Mouse (Mus musculus): Measurements from ENCODE around the gene Ppargc1a. TPM values are rescaled to one million over a fixed set of nuclear protein-coding genes. Genes with fewer than 3 reads are reported as not detected.

The Ppargc1a gene
- polyA plus RNA-seq, 1 experiment: 2.1 TPM

- TF ChIP-seq MYOD1 (IDR thresholded peaks at IDR 0.05; ENCODE audit: control insufficient read depth in 1 of 3, insufficient read length in 2 of 3, low read depth in 2 of 3): no peak
- Histone ChIP-seq H3ac (ENCODE audit: control insufficient read depth, insufficient read length) (no peak overlapping the region), H3K4me3 (no peak overlapping the region), H3K79me2 (ENCODE audit: control insufficient read depth, insufficient read depth) (no peaks in the 10 kb centered on the region), H3K27me3 (ENCODE audit: control insufficient read depth, insufficient read depth, insufficient read length) (no peaks in the 10 kb centered on the region), H3K36me3 (ENCODE audit: control insufficient read depth, insufficient read depth) (no peaks in the 10 kb centered on the region), H3K4me2 (ENCODE audit: low read depth) (no peak overlapping the region)
Measured at GRCm38 (mm10) chr5:51563574-51563973, 4.0 kb downstream of the Ppargc1a start.

DNA sequence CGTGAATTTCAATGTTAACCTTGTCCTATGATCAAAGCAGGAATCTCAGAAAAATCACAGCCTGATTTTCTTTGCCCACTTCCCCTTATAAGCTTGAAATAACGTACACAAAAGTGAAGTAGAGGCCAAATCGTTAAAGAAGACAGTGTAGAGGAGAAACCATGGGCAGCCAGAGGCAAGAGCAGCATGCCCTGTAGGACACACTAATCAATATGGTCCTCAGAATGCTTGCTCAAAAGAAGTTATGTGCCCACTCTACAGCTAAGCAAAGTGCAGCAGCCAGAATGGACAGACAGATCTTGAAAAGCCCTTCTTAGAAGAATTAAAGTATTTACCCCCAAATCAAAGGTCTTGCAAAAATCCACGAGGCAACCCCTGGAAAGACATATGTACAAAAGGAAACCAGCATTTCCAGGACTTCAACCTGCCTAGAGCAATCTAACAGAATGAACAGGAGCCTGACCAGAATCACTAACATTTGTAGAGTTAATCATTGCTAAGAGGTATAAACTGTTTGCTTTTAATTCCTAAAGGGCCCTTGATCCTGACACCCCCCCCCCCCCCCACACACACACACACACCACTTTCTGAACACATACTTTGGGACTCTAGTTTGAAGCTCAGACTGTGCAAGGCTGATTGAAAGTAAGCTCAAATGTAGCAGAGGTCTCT is 9.8 kb downstream of the Ppargc1a start:
- no peaks in the 10 kb centered on the region for H3K79me2 ChIP-seq (ENCODE audit: control insufficient read depth, insufficient read depth)
- no peak for TF ChIP-seq REST (IDR thresholded peaks at IDR 0.05; ENCODE audit: insufficient read depth, insufficient read length)
- no peak overlapping the region for H3K4me3 ChIP-seq
- no peaks in the 10 kb centered on the region for H3K36me3 ChIP-seq (ENCODE audit: control insufficient read depth, insufficient read depth)
- no peaks in the 10 kb centered on the region for H3K27me3 ChIP-seq (ENCODE audit: control insufficient read depth, insufficient read depth, insufficient read length)
- no peak overlapping the region for H3K4me2 ChIP-seq (ENCODE audit: low read depth)
- no peak overlapping the region for H3ac ChIP-seq (ENCODE audit: control insufficient read depth, insufficient read length)

DNA sequence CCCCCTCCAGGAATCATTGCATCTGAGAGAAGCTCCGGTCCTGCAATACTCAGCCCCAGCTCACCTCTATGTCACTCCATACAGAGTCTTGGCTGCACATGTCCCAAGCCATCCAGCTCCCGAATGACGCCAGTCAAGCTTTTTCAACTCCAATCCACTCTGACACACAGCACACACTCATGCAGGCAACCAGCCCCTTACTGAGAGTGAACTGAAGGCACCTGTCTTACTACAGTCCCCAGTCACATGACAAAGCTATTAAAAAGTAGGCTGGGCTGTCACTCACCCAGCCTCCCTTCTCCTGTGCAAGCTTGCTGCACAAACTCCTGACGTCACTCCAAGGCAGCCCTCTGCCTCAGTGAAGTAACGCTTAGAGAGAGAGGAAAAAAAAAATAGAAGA is 13.9 kb downstream of the Ppargc1a start:
- TF ChIP-seq TCF12 (IDR thresholded peaks at IDR 0.05; ENCODE audit: insufficient read depth, poor library complexity, severe bottlenecking) (no peak), SRF (IDR thresholded peaks at IDR 0.05; ENCODE audit: control insufficient read depth, insufficient read length, low read depth) (no peak), POLR2A (IDR thresholded peaks at IDR 0.05; ENCODE audit: insufficient read length, low read depth) (peak; percentile 27), USF1 (IDR thresholded peaks at IDR 0.05; ENCODE audit: low read depth) (peak; percentile 60), MYOD1 (IDR thresholded peaks at IDR 0.05; ENCODE audit: control insufficient read depth in 1 of 3, insufficient read length in 2 of 3, low read depth in 2 of 3) (peak in 2 of 3 experiments; percentile 6 to 38)
- peak overlapping the region; percentile 81 for H3K4me2 ChIP-seq (ENCODE audit: low read depth)
- peak overlapping the region; percentile 66 for H3K4me3 ChIP-seq
- H3K36me3 ChIP-seq (ENCODE audit: control insufficient read depth, insufficient read depth): no peaks in the 10 kb centered on the region
- no peaks in the 10 kb centered on the region for H3K79me2 ChIP-seq (ENCODE audit: control insufficient read depth, insufficient read depth)
- no peak overlapping the region for H3ac ChIP-seq (ENCODE audit: control insufficient read depth, insufficient read length)
- H3K27me3 ChIP-seq (ENCODE audit: control insufficient read depth, insufficient read depth, insufficient read length): no peaks in the 10 kb centered on the region

DNA sequence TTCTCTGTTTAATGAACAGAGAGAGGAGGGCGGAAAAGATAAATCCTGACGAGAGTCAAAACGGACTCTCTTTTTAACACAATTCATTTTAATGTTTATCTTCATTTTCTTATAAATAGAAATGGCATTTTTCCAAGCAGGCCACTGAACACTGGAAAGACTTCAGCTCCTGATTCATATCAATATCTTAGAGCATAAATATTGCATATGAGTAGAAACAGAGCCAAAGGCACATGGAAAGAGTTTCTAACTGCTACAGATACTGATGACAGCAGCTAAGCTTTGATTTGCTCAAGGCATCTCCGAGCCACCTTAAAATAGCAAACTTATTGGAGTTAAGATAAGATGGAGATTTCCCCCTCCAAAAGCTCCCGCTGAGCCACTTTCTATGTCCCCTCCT is 14.3 kb downstream of the Ppargc1a start:
- Histone ChIP-seq H3ac (ENCODE audit: control insufficient read depth, insufficient read length) (peak overlapping the region; percentile 43), H3K79me2 (ENCODE audit: control insufficient read depth, insufficient read depth) (no peaks in the 10 kb centered on the region), H3K4me2 (ENCODE audit: low read depth) (peak overlapping the region; percentile 81), H3K36me3 (ENCODE audit: control insufficient read depth, insufficient read depth) (no peaks in the 10 kb centered on the region), H3K4me3 (peak overlapping the region; percentile 66), H3K27me3 (ENCODE audit: control insufficient read depth, insufficient read depth, insufficient read length) (no peaks in the 10 kb centered on the region)
- no peak for TF ChIP-seq MAX (IDR thresholded peaks at IDR 0.05; ENCODE audit: low read depth)
- no peak for TF ChIP-seq REST (IDR thresholded peaks at IDR 0.05; ENCODE audit: insufficient read depth, insufficient read length)
- TF ChIP-seq MYOG (IDR thresholded peaks at IDR 0.05; ENCODE audit: control insufficient read depth in 1 of 3, insufficient read depth in 1 of 3, insufficient read length in 2 of 3, low read depth in 2 of 3): no peak
- TF ChIP-seq TCF12 (IDR thresholded peaks at IDR 0.05; ENCODE audit: insufficient read depth, poor library complexity, severe bottlenecking): no peak
- TF ChIP-seq USF1 (IDR thresholded peaks at IDR 0.05; ENCODE audit: low read depth): no peak
- no peak for TF ChIP-seq CEBPB (IDR thresholded peaks at IDR 0.05; ENCODE audit: insufficient read depth, poor library complexity, severe bottlenecking)
- no peak for TF ChIP-seq MYOD1 (IDR thresholded peaks at IDR 0.05; ENCODE audit: control insufficient read depth in 1 of 3, insufficient read length in 2 of 3, low read depth in 2 of 3)
- no peak for TF ChIP-seq SRF (IDR thresholded peaks at IDR 0.05; ENCODE audit: control insufficient read depth, insufficient read length, low read depth)
- TF ChIP-seq POLR2A (IDR thresholded peaks at IDR 0.05; ENCODE audit: insufficient read length, low read depth): no peak
- TF ChIP-seq TCF3 (IDR thresholded peaks at IDR 0.05; ENCODE audit: insufficient read length, low read depth): no peak
- TF ChIP-seq POLR2AphosphoS2 (IDR thresholded peaks at IDR 0.05; ENCODE audit: insufficient read length, low read depth): no peak

DNA sequence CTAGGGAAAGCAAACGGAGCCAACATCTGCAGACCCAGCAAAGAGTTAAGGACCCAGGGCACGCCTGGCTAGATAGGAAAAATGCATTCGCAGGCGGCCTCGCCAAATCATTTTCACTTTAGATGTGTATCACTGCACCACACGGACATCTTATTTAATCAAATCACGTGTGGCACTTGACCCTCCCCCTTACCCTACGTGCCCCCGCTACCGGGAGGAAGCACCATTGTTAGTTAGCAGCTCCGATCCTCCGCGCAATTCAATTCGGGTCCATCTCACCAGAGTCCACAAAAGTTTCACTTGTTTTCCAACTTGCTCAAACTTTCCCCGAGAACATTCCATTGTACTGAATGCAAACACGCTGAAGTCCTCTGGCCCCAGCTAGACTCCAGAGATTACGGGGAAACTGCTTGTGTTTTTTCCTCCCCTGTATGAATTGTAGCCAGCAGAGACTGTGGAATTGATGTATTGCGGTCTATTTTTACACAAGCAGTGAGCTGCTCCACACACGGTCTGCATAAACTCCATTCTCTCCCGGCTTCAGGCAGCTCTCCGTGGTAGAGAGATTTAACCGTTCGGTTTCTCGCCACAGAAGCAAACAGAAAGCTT is 14.9 kb downstream of the Ppargc1a start:
- peak overlapping the region; percentile 66 for H3K4me3 ChIP-seq
- H3K4me2 ChIP-seq (ENCODE audit: low read depth): peak overlapping the region; percentile 81
- TF ChIP-seq POLR2A (IDR thresholded peaks at IDR 0.05; ENCODE audit: insufficient read length, low read depth) (peak; percentile 42), MYOG (IDR thresholded peaks at IDR 0.05; ENCODE audit: control insufficient read depth in 1 of 3, insufficient read depth in 1 of 3, insufficient read length in 2 of 3, low read depth in 2 of 3) (no peak), USF1 (IDR thresholded peaks at IDR 0.05; ENCODE audit: low read depth) (peak; percentile 76)
- no peaks in the 10 kb centered on the region for H3K79me2 ChIP-seq (ENCODE audit: control insufficient read depth, insufficient read depth)
- peak overlapping the region; percentile 43 for H3ac ChIP-seq (ENCODE audit: control insufficient read depth, insufficient read length)
- no peaks in the 10 kb centered on the region for H3K36me3 ChIP-seq (ENCODE audit: control insufficient read depth, insufficient read depth)
- H3K27me3 ChIP-seq (ENCODE audit: control insufficient read depth, insufficient read depth, insufficient read length): no peaks in the 10 kb centered on the region

All from myocyte (in vitro differentiated cells).